Mouse (Mus musculus) kidney, embryonic 14.5 days (tissue): ENCODE measurements at regions not wholly inside any gene's neighbourhood (a gene's known extent, or its start where the extent isn't known, plus 50 kb on each side); places are given as distances from the start of the nearest gene placed in this dataset.

Source experiments
- ATAC-seq: fragments of 200-750 bp; cut with Nextera tagmentation; 2 replicates; pipeline ENCODE4 v1.8.0; 2017; ENCODE audit warnings: moderate number of reproducible peaks, mild to moderate bottlenecking, moderate TSS enrichment, moderate library complexity; ENCODE audit not compliant: low FRiP score, low TSS enrichment
- H3K27ac ChIP-seq: fragments of 300-500 bp; sonication (generic); 2 replicates; pipeline ENCODE4 v1.5.1; 2014; ENCODE audit warnings: low read depth, mild to moderate bottlenecking, low read length, moderate library complexity, mixed read lengths
- H3K27me3 ChIP-seq: fragments of 300-500 bp; sonication (generic); 2 replicates; pipeline ENCODE4 v1.6.1; 2014; ENCODE audit warnings: mild to moderate bottlenecking, low read length; ENCODE audit not compliant: control insufficient read depth, insufficient read depth
- H3K36me3 ChIP-seq: fragments of 300-500 bp; sonication (generic); 2 replicates; pipeline ENCODE4 v1.6.1; 2014; ENCODE audit warnings: low read length, mixed read lengths; ENCODE audit not compliant: control insufficient read depth, insufficient read depth
- H3K4me1 ChIP-seq: fragments of 300-500 bp; sonication (generic); 2 replicates; pipeline ENCODE4 v1.6.1; 2014; ENCODE audit warnings: low read length, mixed read lengths; ENCODE audit not compliant: control insufficient read depth, insufficient read depth
- H3K4me2 ChIP-seq: fragments of 300-500 bp; sonication (generic); replicated peaks from 2 replicates; pipeline ENCODE4 v1.6.1; 2014; ENCODE audit warnings: low read depth, mild to moderate bottlenecking, low read length
- H3K4me3 ChIP-seq: fragments of 300-500 bp; sonication (generic); 2 replicates; pipeline ENCODE4 v1.5.1; 2014; ENCODE audit warnings: mild to moderate bottlenecking, low read length
- H3K9ac ChIP-seq: fragments of 300-500 bp; sonication (generic); 2 replicates; pipeline ENCODE4 v1.6.1; 2014; ENCODE audit warnings: low read depth, mild to moderate bottlenecking, low read length, moderate library complexity
- H3K9me3 ChIP-seq: fragments of 300-500 bp; sonication (generic); 2 replicates; pipeline ENCODE4 v1.6.1; 2016; ENCODE audit warnings: low read length; ENCODE audit not compliant: control insufficient read depth
- WGBS: fragments of 180-500 bp; shearing (Covaris S2); extraction: QIAGEN DNeasy Blood & Tissue Kit; methylation state at CpG from one replicate; pipeline ENCODE4 v1.1.7; 2014; 5-methylcytosine and 5-hydroxymethylcytosine counted together

DNA sequence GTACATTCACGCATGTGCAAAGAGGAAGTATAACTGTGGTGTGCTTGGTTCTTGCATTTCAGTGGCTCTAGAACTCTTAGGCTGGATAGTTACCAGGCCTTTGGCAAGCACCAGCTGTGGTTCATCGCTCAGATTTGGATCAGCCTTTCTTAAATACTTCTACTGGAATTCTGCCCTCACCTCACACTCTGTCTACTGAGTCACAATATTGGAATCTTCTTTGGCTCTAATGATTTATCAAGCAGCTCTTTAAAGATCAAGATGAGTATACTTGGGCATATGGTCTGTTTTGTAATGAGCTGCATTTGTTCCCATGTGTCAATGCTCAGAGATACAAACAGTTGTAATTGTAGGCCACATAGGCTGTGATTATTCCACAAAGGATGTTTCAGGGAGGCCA lies 197.5 kb downstream of the Icos start:
- Histone ChIP-seq H3K9me3 (no peaks in the 10 kb centered on the region), H3K4me2 (no peak overlapping the region), H3K4me1 (no peaks in the 10 kb centered on the region), H3K27me3 (no peaks in the 10 kb centered on the region), H3K36me3 (no peaks in the 10 kb centered on the region), H3K4me3 (no peak overlapping the region), H3K9ac (no peak overlapping the region), H3K27ac (no peak overlapping the region)
- WGBS = 84% methylated on average over 2 of the region's 2 CpGs
- ATAC-seq = no peak

GRCm38 (mm10) chr1:61179461-61179860 lies 201.7 kb downstream of the Icos start:
- H3K4me3 ChIP-seq = no peak overlapping the region
- H3K36me3 ChIP-seq = no peaks in the 10 kb centered on the region
- ATAC-seq = no peak
- H3K27me3 ChIP-seq = no peaks in the 10 kb centered on the region
- H3K27ac ChIP-seq = no peak overlapping the region
- H3K4me2 ChIP-seq = no peak overlapping the region
- WGBS = 83% methylated on average over 9 of the region's 9 CpGs
- H3K9ac ChIP-seq = no peak overlapping the region
- no peaks in the 10 kb centered on the region; the same call in 1 of the 2 replicates for H3K4me1 ChIP-seq
- H3K9me3 ChIP-seq = no peaks in the 10 kb centered on the region

DNA sequence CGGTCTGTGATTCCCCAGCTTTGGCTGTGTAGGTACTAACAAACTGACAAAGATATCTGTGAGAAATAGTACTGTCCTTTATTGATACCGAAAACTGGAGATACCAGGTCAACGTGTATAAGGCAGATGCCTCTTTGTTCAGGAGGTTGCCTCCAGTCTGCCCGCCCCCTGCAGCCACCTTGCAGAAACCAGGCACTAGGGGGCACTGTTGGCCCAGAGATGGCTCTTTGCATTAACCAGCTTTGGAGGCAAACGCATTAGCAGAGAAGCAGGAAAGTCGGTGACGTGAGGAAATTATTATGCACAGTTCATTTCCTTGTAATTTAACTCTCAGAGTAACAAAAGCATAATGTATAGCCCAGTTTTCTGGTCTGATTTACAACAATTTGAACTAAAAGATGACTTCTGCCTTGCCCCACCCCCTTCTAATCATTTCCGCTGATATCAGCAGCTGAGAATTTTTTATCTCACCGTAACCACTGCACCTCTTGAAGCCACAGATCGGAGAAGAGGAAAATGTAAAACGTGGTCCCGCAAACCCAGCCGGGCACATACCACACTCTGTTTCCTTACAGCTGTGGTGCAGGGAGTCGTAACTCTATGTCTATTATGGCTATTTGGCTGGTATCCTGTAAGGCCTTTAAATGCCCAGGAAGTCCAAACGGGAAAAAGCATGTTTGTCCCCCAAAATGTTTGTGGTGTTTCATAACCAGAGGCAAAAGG lies 203.5 kb downstream of the Icos start:
- peak; percentile 75 for ATAC-seq

DNA sequence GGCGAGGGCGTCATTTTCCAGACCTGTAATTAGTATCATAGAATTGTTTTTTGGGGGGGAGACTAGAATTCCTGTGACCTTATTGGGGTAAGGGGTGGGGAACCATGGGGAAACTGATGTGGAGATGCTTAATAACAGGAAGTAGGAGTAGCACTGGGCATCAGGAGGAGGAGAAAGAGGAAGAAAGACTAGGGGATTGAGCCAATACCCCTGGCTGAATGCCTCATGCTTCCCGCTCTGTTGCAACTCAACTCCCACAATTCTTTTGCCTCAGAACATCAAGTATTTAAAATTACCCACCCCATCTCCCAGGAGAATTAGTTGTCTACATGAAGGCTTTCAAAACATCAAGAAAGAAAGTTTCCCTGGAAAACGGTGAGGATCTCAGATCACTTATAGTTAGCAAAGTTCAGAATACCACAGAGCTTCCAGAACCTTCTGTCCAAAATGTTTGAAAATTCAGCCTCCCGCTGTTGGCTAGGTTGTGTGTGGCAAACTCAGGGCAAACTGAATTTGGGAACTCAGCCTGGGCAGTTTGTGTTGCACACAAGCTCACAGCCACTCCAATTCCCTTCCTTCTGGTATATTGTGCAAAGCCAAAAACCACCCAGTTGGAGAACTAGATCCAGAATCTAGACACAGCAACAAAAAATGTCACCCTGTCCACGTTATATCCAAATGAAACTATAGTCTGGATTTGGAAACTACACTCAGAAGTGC lies 209.8 kb downstream of the Icos start:
- Histone ChIP-seq H3K9me3 (no peaks in the 10 kb centered on the region), H3K4me2 (no peak overlapping the region), H3K4me1 (no peaks in the 10 kb centered on the region), H3K4me3 (no peak overlapping the region), H3K27ac (no peak overlapping the region), H3K9ac (no peak overlapping the region), H3K27me3 (no peaks in the 10 kb centered on the region), H3K36me3 (no peaks in the 10 kb centered on the region)
- no peak for ATAC-seq
- 79% methylated on average over 6 of the region's 6 CpGs for WGBS

More for the DNA sequence above, 203.5 kb downstream of the Icos start:
- no peaks in the 10 kb centered on the region for H3K27me3 ChIP-seq
- peak overlapping the region; percentile 14; the same call in 1 of the 2 replicates for H3K4me3 ChIP-seq
- H3K9ac ChIP-seq = no peak overlapping the region
- H3K4me2 ChIP-seq = peak overlapping the region; percentile 31
- no peaks in the 10 kb centered on the region; the same call in 1 of the 2 replicates for H3K4me1 ChIP-seq
- 18% methylated on average over 15 of the region's 15 CpGs for WGBS
- no peaks in the 10 kb centered on the region for H3K36me3 ChIP-seq
- H3K9me3 ChIP-seq = no peaks in the 10 kb centered on the region
- no peak overlapping the region for H3K27ac ChIP-seq

DNA sequence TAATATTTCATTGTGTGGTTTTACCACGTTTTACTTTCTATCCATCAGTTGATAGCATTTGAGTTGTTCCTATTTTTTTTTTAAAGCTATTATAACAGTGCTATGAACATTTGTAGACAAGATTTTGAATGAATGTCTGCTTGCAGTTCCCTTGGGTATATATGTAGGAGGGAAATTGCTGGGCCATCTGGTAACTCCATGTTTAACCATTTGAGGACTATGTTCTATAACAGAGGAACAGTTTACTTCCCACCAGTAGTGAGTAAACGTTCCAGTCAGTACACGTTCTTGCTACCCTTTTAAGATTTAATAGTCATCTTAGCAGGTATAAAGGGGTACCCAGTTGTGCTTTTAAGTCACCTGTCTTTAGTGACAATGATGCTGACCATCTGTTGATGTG lies 213.2 kb downstream of the Icos start:
- Histone ChIP-seq H3K9ac (no peak overlapping the region), H3K36me3 (no peaks in the 10 kb centered on the region), H3K27ac (no peak overlapping the region), H3K9me3 (no peaks in the 10 kb centered on the region), H3K4me3 (no peak overlapping the region), H3K4me1 (no peaks in the 10 kb centered on the region), H3K27me3 (no peaks in the 10 kb centered on the region), H3K4me2 (no peak overlapping the region)
- 85% methylated on average over 3 of the region's 3 CpGs for WGBS
- no peak for ATAC-seq

DNA sequence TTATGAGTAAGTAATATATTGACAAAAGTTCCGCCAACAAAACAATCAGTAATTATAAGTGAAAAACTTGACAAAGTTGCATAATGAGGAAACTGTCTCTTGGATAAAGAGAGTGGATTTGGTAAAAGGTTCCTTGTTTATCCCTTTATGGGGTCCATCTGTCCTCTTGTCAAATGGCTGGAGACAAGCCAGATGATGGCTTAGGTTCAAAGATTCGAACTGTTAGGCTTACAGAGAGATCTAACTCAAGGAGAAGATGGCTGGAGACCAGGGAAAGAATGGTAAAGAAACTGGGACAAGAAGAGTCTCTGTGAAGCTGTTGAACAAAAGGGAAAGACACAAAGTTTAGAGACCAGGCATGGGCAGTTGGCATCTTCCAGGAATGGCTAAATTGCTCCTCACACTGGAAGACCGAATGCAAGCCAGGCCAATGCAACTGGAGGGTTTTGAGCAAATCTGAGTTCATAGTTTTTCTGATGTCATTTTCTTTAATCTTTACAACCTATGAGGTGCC lies 220.9 kb downstream of the Icos start:
- 80% methylated on average over 3 of the region's 3 CpGs for WGBS
- H3K36me3 ChIP-seq = no peaks in the 10 kb centered on the region

DNA sequence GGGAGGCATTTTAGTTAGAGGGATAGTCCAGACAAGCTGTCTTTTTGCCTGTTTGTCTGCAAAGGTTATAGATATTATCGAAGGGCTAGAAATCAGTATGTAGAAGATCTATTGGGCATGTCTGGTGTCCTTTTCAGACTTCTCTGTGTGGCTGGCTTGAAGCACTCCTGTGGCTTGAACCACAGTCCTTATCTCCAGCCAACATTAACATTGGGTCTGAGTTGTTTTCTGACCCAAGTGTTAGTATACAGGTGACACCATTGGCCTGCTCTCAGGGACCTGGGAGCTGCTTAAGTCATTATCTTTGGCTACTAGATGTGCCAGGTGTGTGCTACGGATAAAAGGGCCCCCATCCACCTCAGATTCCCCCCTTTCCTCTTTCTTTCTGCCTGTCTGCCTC lies 223.3 kb downstream of the Icos start:
- no peaks in the 10 kb centered on the region for H3K9me3 ChIP-seq
- no peak overlapping the region for H3K9ac ChIP-seq
- no peak overlapping the region for H3K4me3 ChIP-seq
- ATAC-seq = no peak
- WGBS = 78% methylated on average over 2 of the region's 2 CpGs
- H3K4me1 ChIP-seq = peaks cover 7% of the 10 kb centered on the region; the same call in 1 of the 2 replicates
- H3K27ac ChIP-seq = no peak overlapping the region
- H3K4me2 ChIP-seq = no peak overlapping the region
- H3K36me3 ChIP-seq = no peaks in the 10 kb centered on the region
- H3K27me3 ChIP-seq = no peaks in the 10 kb centered on the region

More for the DNA sequence above, 220.9 kb downstream of the Icos start:
- Histone ChIP-seq H3K9ac (no peak overlapping the region), H3K9me3 (no peaks in the 10 kb centered on the region), H3K4me1 (peaks cover 6% of the 10 kb centered on the region; the same call in 1 of the 2 replicates), H3K27ac (no peak overlapping the region), H3K4me2 (no peak overlapping the region), H3K4me3 (no peak overlapping the region), H3K27me3 (no peaks in the 10 kb centered on the region)
- ATAC-seq = no peak

GRCm38 (mm10) chr1:61202079-61202478 lies 224.4 kb downstream of the Icos start:
- 29% methylated on average over 3 of the region's 3 CpGs for WGBS
- Histone ChIP-seq H3K9me3 (no peaks in the 10 kb centered on the region), H3K27ac (no peak overlapping the region), H3K4me2 (no peak overlapping the region), H3K27me3 (no peaks in the 10 kb centered on the region), H3K9ac (no peak overlapping the region), H3K4me1 (peaks cover 7% of the 10 kb centered on the region; the same call in 1 of the 2 replicates), H3K36me3 (no peaks in the 10 kb centered on the region), H3K4me3 (no peak overlapping the region)
- ATAC-seq = peak; percentile 81

- peak; percentile 80 for ATAC-seq
- H3K9ac ChIP-seq = no peak overlapping the region
- no peaks in the 10 kb centered on the region for H3K36me3 ChIP-seq
- no peak overlapping the region for H3K27ac ChIP-seq
- no peaks in the 10 kb centered on the region for H3K9me3 ChIP-seq
- WGBS = 13% methylated on average over 15 of the region's 15 CpGs
- H3K4me3 ChIP-seq = no peak overlapping the region
- H3K4me1 ChIP-seq = peaks cover 7% of the 10 kb centered on the region; the same call in 1 of the 2 replicates
- no peak overlapping the region; the same call in 1 of the 2 replicates for H3K4me2 ChIP-seq
- no peaks in the 10 kb centered on the region for H3K27me3 ChIP-seq
Measured at GRCm38 (mm10) chr1:61203170-61203569, 225.4 kb downstream of the Icos start.
